Mouse (Mus musculus): Measurements from ENCODE around the gene Pappa2. TPM values are rescaled to one million over a fixed set of nuclear protein-coding genes. Genes with fewer than 3 reads are reported as not detected.

Gene Pappa2
- polyA plus RNA-seq, 1 experiment, result 0.08 TPM

GRCm38 (mm10) chr1:158773102-158773501, 207.2 kb downstream of the Pappa2 start:
- Histone ChIP-seq H3K27ac (ENCODE audit: insufficient read depth, low read length) (no peak overlapping the region), H3K4me3 (ENCODE audit: extremely low read depth, insufficient read depth, insufficient read length) (no peak overlapping the region), H3K36me3 (ENCODE audit: control insufficient read depth, insufficient read depth, low read length) (no peaks in the 10 kb centered on the region), H3K27me3 (ENCODE audit: control insufficient read depth, insufficient read depth, low read length) (no peaks in the 10 kb centered on the region), H3K4me1 (ENCODE audit: control insufficient read depth, insufficient read depth, insufficient read length) (no peaks in the 10 kb centered on the region)
- no peak for DNase-seq (ENCODE audit: low read depth in 1 of 2, low spot score in 2 of 2)
- TF ChIP-seq POLR2A (IDR thresholded peaks at IDR 0.05; ENCODE audit: low read depth, low read length), result no peak
- TF ChIP-seq CTCF (IDR thresholded peaks at IDR 0.05; ENCODE audit: extremely low read depth, insufficient read depth, insufficient read length, insufficient replicate concordance), result no peak

GRCm38 (mm10) chr1:158770756-158771155, 209.5 kb downstream of the Pappa2 start:
- no peak overlapping the region for H3K4me3 ChIP-seq (ENCODE audit: extremely low read depth, insufficient read depth, insufficient read length)
- no peaks in the 10 kb centered on the region for H3K4me1 ChIP-seq (ENCODE audit: control insufficient read depth, insufficient read depth, insufficient read length)
- H3K27me3 ChIP-seq (ENCODE audit: control insufficient read depth, insufficient read depth, low read length), result no peaks in the 10 kb centered on the region
- H3K27ac ChIP-seq (ENCODE audit: insufficient read depth, low read length), result no peak overlapping the region
- DNase-seq (ENCODE audit: low read depth in 1 of 2, low spot score in 2 of 2), result no peak
- TF ChIP-seq CTCF (IDR thresholded peaks at IDR 0.05; ENCODE audit: extremely low read depth, insufficient read depth, insufficient read length, insufficient replicate concordance), result no peak
- TF ChIP-seq POLR2A (IDR thresholded peaks at IDR 0.05; ENCODE audit: low read depth, low read length), result no peak
- 89% methylated on average over 4 of the region's 4 CpGs for WGBS
- H3K36me3 ChIP-seq (ENCODE audit: control insufficient read depth, insufficient read depth, low read length), result no peaks in the 10 kb centered on the region

GRCm38 (mm10) chr1:158770036-158770655, 210.1 kb downstream of the Pappa2 start:
- H3K27me3 ChIP-seq (ENCODE audit: control insufficient read depth, insufficient read depth, low read length), result no peaks in the 10 kb centered on the region
- TF ChIP-seq CTCF (IDR thresholded peaks at IDR 0.05; ENCODE audit: extremely low read depth, insufficient read depth, insufficient read length, insufficient replicate concordance) (no peak), POLR2A (IDR thresholded peaks at IDR 0.05; ENCODE audit: low read depth, low read length) (no peak)
- no peak overlapping the region for H3K4me3 ChIP-seq (ENCODE audit: extremely low read depth, insufficient read depth, insufficient read length)
- WGBS, result 81% methylated on average over 7 of the region's 7 CpGs
- H3K36me3 ChIP-seq (ENCODE audit: control insufficient read depth, insufficient read depth, low read length), result no peaks in the 10 kb centered on the region
- no peaks in the 10 kb centered on the region for H3K4me1 ChIP-seq (ENCODE audit: control insufficient read depth, insufficient read depth, insufficient read length)
- no peak overlapping the region for H3K27ac ChIP-seq (ENCODE audit: insufficient read depth, low read length)
- DNase-seq (ENCODE audit: low read depth in 1 of 2, low spot score in 2 of 2), result no peak

- TF ChIP-seq CTCF (IDR thresholded peaks at IDR 0.05; ENCODE audit: extremely low read depth, insufficient read depth, insufficient read length, insufficient replicate concordance) (no peak), POLR2A (IDR thresholded peaks at IDR 0.05; ENCODE audit: low read depth, low read length) (no peak)
- Histone ChIP-seq H3K4me1 (ENCODE audit: control insufficient read depth, insufficient read depth, insufficient read length) (no peaks in the 10 kb centered on the region), H3K27me3 (ENCODE audit: control insufficient read depth, insufficient read depth, low read length) (no peaks in the 10 kb centered on the region), H3K4me3 (ENCODE audit: extremely low read depth, insufficient read depth, insufficient read length) (no peak overlapping the region), H3K27ac (ENCODE audit: insufficient read depth, low read length) (no peak overlapping the region), H3K36me3 (ENCODE audit: control insufficient read depth, insufficient read depth, low read length) (no peaks in the 10 kb centered on the region)
- WGBS, result 54% methylated on average over 2 of the region's 2 CpGs
- no peak for DNase-seq (ENCODE audit: low read depth in 1 of 2, low spot score in 2 of 2)
These were observed 214.4 kb downstream of the Pappa2 start for GRCm38 (mm10) chr1:158765842-158766241.

- TF ChIP-seq POLR2A (IDR thresholded peaks at IDR 0.05; ENCODE audit: low read depth, low read length), result no peak
- TF ChIP-seq CTCF (IDR thresholded peaks at IDR 0.05; ENCODE audit: extremely low read depth, insufficient read depth, insufficient read length, insufficient replicate concordance), result no peak
- Histone ChIP-seq H3K27ac (ENCODE audit: insufficient read depth, low read length) (no peak overlapping the region), H3K4me1 (ENCODE audit: control insufficient read depth, insufficient read depth, insufficient read length) (no peaks in the 10 kb centered on the region), H3K27me3 (ENCODE audit: control insufficient read depth, insufficient read depth, low read length) (no peaks in the 10 kb centered on the region), H3K4me3 (ENCODE audit: extremely low read depth, insufficient read depth, insufficient read length) (no peak overlapping the region), H3K36me3 (ENCODE audit: control insufficient read depth, insufficient read depth, low read length) (no peaks in the 10 kb centered on the region)
- WGBS, result 66% methylated on average over 6 of the region's 6 CpGs
- DNase-seq (ENCODE audit: low read depth in 1 of 2, low spot score in 2 of 2), result no peak
These were observed 215.6 kb downstream of the Pappa2 start for GRCm38 (mm10) chr1:158764727-158765126.

- TF ChIP-seq CTCF (IDR thresholded peaks at IDR 0.05; ENCODE audit: extremely low read depth, insufficient read depth, insufficient read length, insufficient replicate concordance) (no peak), POLR2A (IDR thresholded peaks at IDR 0.05; ENCODE audit: low read depth, low read length) (no peak)
- H3K27ac ChIP-seq (ENCODE audit: insufficient read depth, low read length), result no peak overlapping the region
- H3K36me3 ChIP-seq (ENCODE audit: control insufficient read depth, insufficient read depth, low read length), result no peaks in the 10 kb centered on the region
- H3K27me3 ChIP-seq (ENCODE audit: control insufficient read depth, insufficient read depth, low read length), result no peaks in the 10 kb centered on the region
- no peak for DNase-seq (ENCODE audit: low read depth in 1 of 2, low spot score in 2 of 2)
- no peaks in the 10 kb centered on the region for H3K4me1 ChIP-seq (ENCODE audit: control insufficient read depth, insufficient read depth, insufficient read length)
- no peak overlapping the region for H3K4me3 ChIP-seq (ENCODE audit: extremely low read depth, insufficient read depth, insufficient read length)
These were observed 216.1 kb downstream of the Pappa2 start for GRCm38 (mm10) chr1:158764211-158764610.

GRCm38 (mm10) chr1:158748356-158749096, 231.8 kb downstream of the Pappa2 start:
- Histone ChIP-seq H3K27me3 (ENCODE audit: control insufficient read depth, insufficient read depth, low read length) (no peaks in the 10 kb centered on the region), H3K4me1 (ENCODE audit: control insufficient read depth, insufficient read depth, insufficient read length) (no peaks in the 10 kb centered on the region), H3K27ac (ENCODE audit: insufficient read depth, low read length) (no peak overlapping the region), H3K4me3 (ENCODE audit: extremely low read depth, insufficient read depth, insufficient read length) (no peak overlapping the region), H3K36me3 (ENCODE audit: control insufficient read depth, insufficient read depth, low read length) (no peaks in the 10 kb centered on the region)
- TF ChIP-seq CTCF (IDR thresholded peaks at IDR 0.05; ENCODE audit: extremely low read depth, insufficient read depth, insufficient read length, insufficient replicate concordance) (no peak), POLR2A (IDR thresholded peaks at IDR 0.05; ENCODE audit: low read depth, low read length) (no peak)
- DNase-seq (ENCODE audit: low read depth in 1 of 2, low spot score in 2 of 2), result no peak
- 75% methylated on average over 10 of the region's 10 CpGs for WGBS

Measured in spleen, adult 2 months (tissue).